Mouse (Mus musculus): Measurements from ENCODE around the gene Kank4.

GRCm38 (mm10) chr4:98846396-98846795, 29.1 kb upstream of the Kank4 start:
- TF ChIP-seq CTCF (IDR thresholded peaks at IDR 0.05) (no peak), EP300 (IDR thresholded peaks at IDR 0.05) (no peak)

Data from lung, postnatal 0 days (tissue).